Mouse (Mus musculus): ENCODE measurements at regions not wholly inside any gene's neighbourhood (a gene's known extent, or its start where the extent isn't known, plus 50 kb on each side); places are given as distances from the start of the nearest gene placed in this dataset.

- DNase-seq (ENCODE audit: low spot score): peak; percentile 46
Measured at GRCm38 (mm10) chrX:106766812-106767211, 73.6 kb downstream of the Rtl3 start.

Measured in embryo, embryonic 10.5 days (tissue).